Mouse (Mus musculus): ENCODE data around the gene Tgfa.

DNA sequence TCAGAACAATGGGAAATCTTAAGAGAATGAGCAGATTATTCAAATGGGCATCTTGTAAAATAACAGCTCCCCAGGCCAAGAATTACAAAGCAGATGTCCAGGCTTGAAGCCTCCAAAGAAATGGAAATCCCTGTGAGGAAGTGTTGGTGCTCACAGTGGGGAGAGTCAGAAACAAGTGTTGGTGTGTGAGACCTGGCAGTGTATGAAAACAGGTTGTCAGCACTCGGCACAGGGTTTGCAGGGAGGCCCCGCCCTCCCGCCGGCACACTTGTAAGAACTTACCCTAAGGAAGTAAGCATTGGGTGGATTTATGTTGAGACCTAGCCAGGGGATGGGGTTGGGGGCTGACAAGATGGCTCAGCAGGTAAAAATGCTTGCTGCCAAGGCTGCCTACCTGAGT lies 50.9 kb downstream of the Tgfa start:
- no peak for TF ChIP-seq POLR2A (IDR thresholded peaks at IDR 0.05; ENCODE audit: low read depth, low read length)
- TF ChIP-seq CTCF (IDR thresholded peaks at IDR 0.05; ENCODE audit: extremely low read depth, insufficient read depth, insufficient read length, insufficient replicate concordance), result no peak

Data from spleen, adult 2 months (tissue).